Mouse (Mus musculus): ENCODE data around the gene Kcnip4. TPM values are rescaled to one million over a fixed set of nuclear protein-coding genes. Genes with fewer than 3 reads are reported as not detected.
A peak's percentile ranks its signal among the peaks of the same experiment; 100 is the strongest.

Gene Kcnip4
- total and polyA plus RNA-seq, 3 experiments = 0.19 TPM; not detected in 2

GRCm38 (mm10) chr5:48500204-48500603 is 1024.5 kb downstream of the Kcnip4 start:
- H3K36me3 ChIP-seq (ENCODE audit: control insufficient read depth in 1 of 2, insufficient read depth in 2 of 2, low read length in 2 of 2) = peaks cover 0 to 25% of the 10 kb centered on the region in 2 experiments; a peak in 2 of 4 replicates
- peaks cover 10 to 15% of the 10 kb centered on the region in 2 experiments for H3K4me1 ChIP-seq (ENCODE audit: control insufficient read depth in 1 of 2, insufficient read depth in 2 of 2, low read length in 2 of 2)
- peak; percentile 67 for DNase-seq (ENCODE audit: low read depth, low spot score)
- H3K9ac ChIP-seq (ENCODE audit: control insufficient read depth, low read depth, low read length, poor library complexity, severe bottlenecking) = no peak overlapping the region
- no peak for TF ChIP-seq TBP (IDR thresholded peaks at IDR 0.05; ENCODE audit: low read depth, low read length)
- no peak for TF ChIP-seq JUND (IDR thresholded peaks at IDR 0.05; ENCODE audit: low read depth, low read length)
- peak; percentile 63 to 82 for TF ChIP-seq EP300 (IDR thresholded peaks at IDR 0.05; ENCODE audit: low read depth in 1 of 2, low read length in 2 of 2)
- TF ChIP-seq NRF1 (IDR thresholded peaks at IDR 0.05; ENCODE audit: insufficient read depth, low read depth, low read length, poor library complexity, severe bottlenecking) = peak; percentile 62
- no peak for TF ChIP-seq ZC3H11A (IDR thresholded peaks at IDR 0.05; ENCODE audit: low read depth, low read length)
- no peak for TF ChIP-seq ZNF384 (IDR thresholded peaks at IDR 0.05; ENCODE audit: low read depth, low read length)
- TF ChIP-seq BHLHE40 (IDR thresholded peaks at IDR 0.05; ENCODE audit: borderline replicate concordance, low read depth, low read length) = peak; percentile 75; the same call in 1 of the 2 replicates
- TF ChIP-seq HCFC1 (IDR thresholded peaks at IDR 0.05; ENCODE audit: low read depth, low read length) = no peak
- peak; percentile 68 for TF ChIP-seq GATA1 (IDR thresholded peaks at IDR 0.05; ENCODE audit: low read depth, low read length)
- TF ChIP-seq USF1 (IDR thresholded peaks at IDR 0.05; ENCODE audit: low read depth, low read length) = peak; percentile 73
- 0 out of 2 replicates have a peak, but pooled peaks have one; percentile 11 for TF ChIP-seq MYB (IDR thresholded peaks at IDR 0.05; ENCODE audit: low read depth, low read length)
- peak; percentile 62 for TF ChIP-seq TCF12 (IDR thresholded peaks at IDR 0.05; ENCODE audit: low read depth, low read length)
- peak; percentile 68; the same call in 1 of the 2 replicates for TF ChIP-seq RCOR1 (IDR thresholded peaks at IDR 0.05; ENCODE audit: low read depth, low read length)
- no peak for TF ChIP-seq ZMIZ1 (IDR thresholded peaks at IDR 0.05; ENCODE audit: low read depth, low read length)
- peak; percentile 81 for TF ChIP-seq ETS1 (IDR thresholded peaks at IDR 0.05; ENCODE audit: low read depth, low read length)
- TF ChIP-seq SIN3A (IDR thresholded peaks at IDR 0.05; ENCODE audit: low read length) = peak; percentile 35; the same call in 1 of the 2 replicates
- H3K79me2 ChIP-seq (ENCODE audit: control insufficient read depth, insufficient read depth, low read length, poor library complexity) = no peaks in the 10 kb centered on the region
- H3K27me3 ChIP-seq (ENCODE audit: control insufficient read depth in 1 of 2, insufficient read depth in 2 of 2, low read length in 2 of 2) = no peaks in the 10 kb centered on the region
- H3K27ac ChIP-seq (ENCODE audit: control insufficient read depth, low read depth, low read length) = no peak overlapping the region
- H3K9me3 ChIP-seq (replicated peaks; ENCODE audit: insufficient read depth, low read length) = no peaks in the 10 kb centered on the region
- H3K4me3 ChIP-seq (ENCODE audit: control insufficient read depth in 1 of 2, insufficient read depth in 1 of 2, low read depth in 2 of 2, low read length in 2 of 2) = no peak overlapping the region; a peak in 1 of 4 replicates

- peak; percentile 19 for DNase-seq (ENCODE audit: low read depth, low spot score)
- H3K79me2 ChIP-seq (ENCODE audit: control insufficient read depth, insufficient read depth, low read length, poor library complexity) = no peaks in the 10 kb centered on the region
- H3K9me3 ChIP-seq (replicated peaks; ENCODE audit: insufficient read depth, low read length) = no peaks in the 10 kb centered on the region
- H3K27ac ChIP-seq (ENCODE audit: control insufficient read depth, low read depth, low read length) = peak overlapping the region; percentile 4; the same call in 1 of the 2 replicates
- H3K4me1 ChIP-seq (ENCODE audit: control insufficient read depth in 1 of 2, insufficient read depth in 2 of 2, low read length in 2 of 2) = peaks cover 3 to 11% of the 10 kb centered on the region in 2 experiments
- TF ChIP-seq EP300 (IDR thresholded peaks at IDR 0.05; ENCODE audit: low read depth in 1 of 2, low read length in 2 of 2) (peak; percentile 17 to 20; a peak in 2 of 4 replicates), CHD1 (IDR thresholded peaks at IDR 0.05; ENCODE audit: low read depth, low read length) (no peak), POLR2A (IDR thresholded peaks at IDR 0.05; ENCODE audit: control insufficient read depth in 1 of 2, insufficient read depth in 1 of 2, low read depth in 1 of 2, low read length in 2 of 2, poor library complexity in 1 of 2) (no peak), ZNF384 (IDR thresholded peaks at IDR 0.05; ENCODE audit: low read depth, low read length) (peak; percentile 86), MYB (IDR thresholded peaks at IDR 0.05; ENCODE audit: low read depth, low read length) (no peak), GATA1 (IDR thresholded peaks at IDR 0.05; ENCODE audit: low read depth, low read length) (peak; percentile 64)
- H3K9ac ChIP-seq (ENCODE audit: control insufficient read depth, low read depth, low read length, poor library complexity, severe bottlenecking) = no peak overlapping the region
- no peak overlapping the region for H3K4me3 ChIP-seq (ENCODE audit: control insufficient read depth in 1 of 2, insufficient read depth in 1 of 2, low read depth in 2 of 2, low read length in 2 of 2)
- H3K27me3 ChIP-seq (ENCODE audit: control insufficient read depth in 1 of 2, insufficient read depth in 2 of 2, low read length in 2 of 2) = no peaks in the 10 kb centered on the region; a peak in 1 of 4 replicates
- H3K36me3 ChIP-seq (ENCODE audit: control insufficient read depth in 1 of 2, insufficient read depth in 2 of 2, low read length in 2 of 2) = peaks cover 0 to 18% of the 10 kb centered on the region in 2 experiments; a peak in 2 of 4 replicates
These were observed 1033.7 kb downstream of the Kcnip4 start for GRCm38 (mm10) chr5:48490864-48491477.

Data from MEL (cell line).